Mouse (Mus musculus): ENCODE measurements around the gene Cox8c. TPM values are rescaled to one million over a fixed set of nuclear protein-coding genes. Genes with fewer than 3 reads are reported as not detected.

Cox8c gene
- total RNA-seq, 1 experiment from 2014 or later: not detected

Other genes starting within 250 kb of the Cox8c start
- 72.0 and 79.8 TPM in 2 replicates for gene Itpk1, start 194.4 kb upstream of the Cox8c start, total RNA-seq (2021)
- 9.3 and 9.6 TPM in 2 replicates for gene Moap1, start 155.7 kb upstream of the Cox8c start, total RNA-seq (2021)
- 5.7 TPM in 2 replicates for gene Tmem251, start 155.6 kb upstream of the Cox8c start, total RNA-seq (2021)
- not detected in 2 replicates for gene Gm28051, start 141.6 kb upstream of the Cox8c start, total RNA-seq (2021)
- 15.6 and 16.9 TPM in 2 replicates for gene Gon7, start 141.5 kb upstream of the Cox8c start, total RNA-seq (2021)
- 32.4 and 36.4 TPM in 2 replicates for gene Ubr7, start 141.3 kb upstream of the Cox8c start, total RNA-seq (2021)
- 6.6 and 7.0 TPM in 2 replicates for gene Gm20604, start 140.6 kb upstream of the Cox8c start, total RNA-seq (2021)
- gene Btbd7, start 20.8 kb upstream of the Cox8c start, total RNA-seq (2021): 42.5 and 44.4 TPM in 2 replicates
- 6.1 and 6.2 TPM in 2 replicates for gene Unc79, start 49.5 kb downstream of the Cox8c start, total RNA-seq (2021)